Mouse (Mus musculus): Measurements from ENCODE around the gene Gclc. TPM values are rescaled to one million over a fixed set of nuclear protein-coding genes. Genes with fewer than 3 reads are reported as not detected.
"Not testable (repeated sequence)": the region's sequence is repeated elsewhere in the genome, so short reads cannot be mapped to it uniquely, and the experiment has no call there.

Gene Gclc
- total RNA-seq, 1 experiment: 25.2 TPM

DNA sequence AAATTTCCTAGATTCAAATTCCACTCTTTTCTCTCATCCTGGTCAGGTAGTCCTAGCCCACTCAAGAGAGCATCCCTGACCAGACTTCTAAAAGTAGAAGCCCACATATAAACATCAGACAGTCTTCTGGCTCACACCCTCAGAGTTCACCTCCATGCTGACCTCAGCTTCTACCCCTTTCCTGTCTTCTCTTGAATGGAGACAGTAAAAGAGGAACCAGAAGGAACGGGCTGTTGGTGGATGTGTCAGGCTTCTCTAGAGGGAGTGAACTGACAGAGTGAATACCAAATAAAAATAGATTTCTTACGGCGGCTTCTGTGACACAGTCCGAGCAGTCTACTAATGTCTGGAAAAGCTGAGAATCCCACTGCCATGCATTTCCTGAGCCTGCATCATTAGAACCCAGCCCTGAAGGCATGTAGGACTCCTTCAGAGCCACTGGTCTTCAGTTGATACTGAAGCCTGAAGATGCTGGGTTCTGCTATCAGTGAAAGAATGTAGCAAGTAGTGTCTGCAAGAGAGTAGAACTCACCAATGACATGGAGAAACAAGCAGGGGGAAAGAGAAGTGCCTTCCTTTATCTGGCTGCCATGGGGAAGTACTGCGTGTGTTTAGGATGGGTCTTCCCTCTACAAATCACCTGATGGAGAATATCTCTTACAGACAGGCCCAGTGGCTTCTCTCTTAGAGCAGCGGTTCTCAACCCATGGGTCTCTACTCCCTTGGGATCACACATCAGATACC lies 16.9 kb upstream of the Gclc start:
- Histone ChIP-seq H3K4me1 (ENCODE audit: control insufficient read depth in 2 of 2, insufficient read depth in 2 of 2, low read length in 2 of 2, poor library complexity in 1 of 2) (no peaks in the 10 kb centered on the region), H3K9me3 (ENCODE audit: control insufficient read depth, insufficient read depth, low read depth, low read length) (no peaks in the 10 kb centered on the region)
- TF ChIP-seq ZNF384 (IDR thresholded peaks at IDR 0.05; ENCODE audit: low read depth, low read length) (no peak), HCFC1 (IDR thresholded peaks at IDR 0.05; ENCODE audit: borderline replicate concordance, insufficient read depth, low read length) (no peak), CHD2 (IDR thresholded peaks at IDR 0.05; ENCODE audit: low read depth, low read length) (no peak), MAFK (IDR thresholded peaks at IDR 0.05; ENCODE audit: insufficient read depth, low read depth, low read length) (no peak), ZC3H11A (IDR thresholded peaks at IDR 0.05; ENCODE audit: borderline replicate concordance, low read depth, low read length) (no peak)

DNA sequence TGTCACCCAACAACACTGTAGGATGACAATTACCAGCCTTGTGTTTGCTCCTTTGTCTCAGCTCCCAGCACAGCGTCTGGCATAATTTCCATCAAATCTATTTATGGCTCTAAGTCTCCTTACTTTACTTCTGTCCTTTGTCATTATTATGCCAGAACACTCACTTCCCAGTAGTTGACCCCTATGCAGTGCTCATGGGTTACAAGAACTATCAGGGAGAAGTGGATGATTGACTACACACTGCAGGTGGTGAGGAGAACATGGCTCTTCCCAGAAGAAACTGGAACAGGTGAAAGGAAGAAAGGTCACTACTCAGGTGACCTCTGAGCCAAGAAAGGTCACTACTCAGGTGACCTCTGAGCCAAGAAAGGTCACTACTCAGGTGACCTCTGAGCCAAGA lies 12.9 kb upstream of the Gclc start:
- Histone ChIP-seq H3K9me3 (ENCODE audit: control insufficient read depth, insufficient read depth, low read depth, low read length) (no peaks in the 10 kb centered on the region), H3K9ac (ENCODE audit: insufficient read depth, low read depth, low read length, poor library complexity, severe bottlenecking) (no peak overlapping the region), H3K27ac (ENCODE audit: insufficient read depth, low read depth, low read length, poor library complexity, severe bottlenecking) (no peak overlapping the region), H3K4me1 (ENCODE audit: control insufficient read depth in 2 of 2, insufficient read depth in 2 of 2, low read length in 2 of 2, poor library complexity in 1 of 2) (no peaks in the 10 kb centered on the region), H3K4me3 (ENCODE audit: insufficient read depth in 1 of 2, low read depth in 1 of 2, low read length in 2 of 2, poor library complexity in 1 of 2, severe bottlenecking in 1 of 2) (no peak overlapping the region), H3K36me3 (ENCODE audit: control insufficient read depth, insufficient read depth, low read length, poor library complexity, severe bottlenecking) (no peaks in the 10 kb centered on the region)
- no peak for DNase-seq (ENCODE audit: low read depth, low spot score)
- TF ChIP-seq ZC3H11A (IDR thresholded peaks at IDR 0.05; ENCODE audit: borderline replicate concordance, low read depth, low read length) (no peak), MAFK (IDR thresholded peaks at IDR 0.05; ENCODE audit: insufficient read depth, low read depth, low read length) (no peak), HCFC1 (IDR thresholded peaks at IDR 0.05; ENCODE audit: borderline replicate concordance, insufficient read depth, low read length) (no peak), CHD2 (IDR thresholded peaks at IDR 0.05; ENCODE audit: low read depth, low read length) (no peak), ZNF384 (IDR thresholded peaks at IDR 0.05; ENCODE audit: low read depth, low read length) (no peak)
- in situ Hi-C loops (cut with MboI; ENCODE audit: low sequenced_read_pairs in 2 of 2, unreplicated experiment in 2 of 2): no loop called here

More for the DNA sequence above, 16.9 kb upstream of the Gclc start:
- no peak overlapping the region for H3K27ac ChIP-seq (ENCODE audit: insufficient read depth, low read depth, low read length, poor library complexity, severe bottlenecking)
- no peak overlapping the region for H3K9ac ChIP-seq (ENCODE audit: insufficient read depth, low read depth, low read length, poor library complexity, severe bottlenecking)
- in situ Hi-C loops (cut with MboI; ENCODE audit: low sequenced_read_pairs in 2 of 2, unreplicated experiment in 2 of 2): no loop called here
- DNase-seq (ENCODE audit: low read depth, low spot score): no peak
- no peaks in the 10 kb centered on the region for H3K36me3 ChIP-seq (ENCODE audit: control insufficient read depth, insufficient read depth, low read length, poor library complexity, severe bottlenecking)
- H3K4me3 ChIP-seq (ENCODE audit: insufficient read depth in 1 of 2, low read depth in 1 of 2, low read length in 2 of 2, poor library complexity in 1 of 2, severe bottlenecking in 1 of 2): no peak overlapping the region

DNA sequence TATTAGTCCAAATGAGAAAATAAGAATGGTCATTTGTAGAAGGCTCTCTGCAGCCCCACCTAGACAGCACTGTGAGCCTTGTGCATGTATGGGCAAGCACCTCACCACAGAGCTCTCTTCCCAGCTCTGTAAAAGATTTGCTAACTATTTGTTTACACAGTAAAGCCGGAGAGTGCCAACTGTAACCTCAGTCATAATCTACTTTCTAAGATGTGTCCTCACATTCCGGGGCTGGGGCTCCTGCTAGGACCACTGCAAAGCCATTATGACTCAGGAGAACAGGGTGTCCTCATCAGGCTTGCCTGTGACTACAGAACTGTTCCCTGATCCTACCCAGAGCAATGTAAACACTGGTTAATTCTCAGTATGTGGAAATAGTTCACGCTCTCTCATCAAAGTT lies 9.5 kb upstream of the Gclc start:
- Histone ChIP-seq H3K36me3 (ENCODE audit: control insufficient read depth, insufficient read depth, low read length, poor library complexity, severe bottlenecking) (no peaks in the 10 kb centered on the region), H3K27ac (ENCODE audit: insufficient read depth, low read depth, low read length, poor library complexity, severe bottlenecking) (no peak overlapping the region), H3K4me3 (ENCODE audit: insufficient read depth in 1 of 2, low read depth in 1 of 2, low read length in 2 of 2, poor library complexity in 1 of 2, severe bottlenecking in 1 of 2) (no peak overlapping the region), H3K4me1 (ENCODE audit: control insufficient read depth in 2 of 2, insufficient read depth in 2 of 2, low read length in 2 of 2, poor library complexity in 1 of 2) (peaks cover 0 to 3% of the 10 kb centered on the region in 2 experiments; a peak in 1 of 4 replicates), H3K9ac (ENCODE audit: insufficient read depth, low read depth, low read length, poor library complexity, severe bottlenecking) (no peak overlapping the region), H3K9me3 (ENCODE audit: control insufficient read depth, insufficient read depth, low read depth, low read length) (no peaks in the 10 kb centered on the region)
- TF ChIP-seq CHD2 (IDR thresholded peaks at IDR 0.05; ENCODE audit: low read depth, low read length) (no peak), ZC3H11A (IDR thresholded peaks at IDR 0.05; ENCODE audit: borderline replicate concordance, low read depth, low read length) (no peak), MAFK (IDR thresholded peaks at IDR 0.05; ENCODE audit: insufficient read depth, low read depth, low read length) (no peak)
- no peak for DNase-seq (ENCODE audit: low read depth, low spot score)
- in situ Hi-C loops (cut with MboI; ENCODE audit: low sequenced_read_pairs in 2 of 2, unreplicated experiment in 2 of 2): no loop called here

DNA sequence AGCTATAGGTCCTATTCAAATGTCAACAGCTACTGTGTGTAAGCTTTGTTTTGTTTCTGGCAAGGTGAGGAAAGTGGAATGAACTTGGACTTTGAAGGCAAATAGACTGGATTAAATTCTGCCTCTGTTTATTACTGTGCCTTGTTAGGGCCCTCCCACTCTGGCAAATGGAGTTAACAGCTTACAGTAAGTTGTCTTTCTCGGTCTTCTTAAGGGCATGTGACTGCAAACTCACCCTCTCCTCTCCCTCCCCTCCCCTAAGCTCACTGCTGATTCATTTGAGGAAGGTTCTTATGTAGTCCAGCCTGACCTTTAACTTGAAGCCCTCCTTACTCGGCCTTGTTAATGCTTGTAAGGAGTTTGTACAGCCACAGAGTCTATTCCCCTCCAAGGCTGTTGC lies 8.0 kb upstream of the Gclc start:
- in situ Hi-C loops (cut with MboI; ENCODE audit: low sequenced_read_pairs in 2 of 2, unreplicated experiment in 2 of 2): no loop called here

DNA sequence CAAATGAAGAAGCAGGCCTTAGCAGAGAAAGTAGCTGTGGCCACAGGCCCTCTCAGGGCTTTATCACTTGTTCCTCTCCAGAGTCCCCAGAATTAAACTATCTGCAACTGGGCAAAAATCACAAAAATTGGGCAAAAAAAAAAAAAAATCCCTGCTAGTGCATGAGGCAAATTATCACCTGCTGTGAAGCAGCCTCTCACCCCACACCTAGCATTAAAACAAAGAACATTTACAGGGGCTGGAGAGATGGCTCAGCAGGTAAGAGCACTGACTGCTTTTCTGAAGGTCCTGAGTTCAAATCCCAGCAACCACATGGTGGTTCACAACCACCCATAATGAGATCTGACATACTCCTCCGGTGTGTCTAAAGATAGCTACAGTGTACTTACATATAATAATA lies 6.0 kb upstream of the Gclc start:
- DNase-seq (ENCODE audit: low read depth, low spot score); in situ Hi-C loops (cut with MboI; ENCODE audit: low sequenced_read_pairs in 2 of 2, unreplicated experiment in 2 of 2); H3K4me1 ChIP-seq (ENCODE audit: control insufficient read depth in 2 of 2, insufficient read depth in 2 of 2, low read length in 2 of 2, poor library complexity in 1 of 2); H3K27ac ChIP-seq (ENCODE audit: insufficient read depth, low read depth, low read length, poor library complexity, severe bottlenecking); H3K4me3 ChIP-seq (ENCODE audit: insufficient read depth in 1 of 2, low read depth in 1 of 2, low read length in 2 of 2, poor library complexity in 1 of 2, severe bottlenecking in 1 of 2); H3K9ac ChIP-seq (ENCODE audit: insufficient read depth, low read depth, low read length, poor library complexity, severe bottlenecking); H3K9me3 ChIP-seq (ENCODE audit: control insufficient read depth, insufficient read depth, low read depth, low read length); H3K36me3 ChIP-seq (ENCODE audit: control insufficient read depth, insufficient read depth, low read length, poor library complexity, severe bottlenecking): not testable (repeated sequence)

More for the DNA sequence above, 8.0 kb upstream of the Gclc start:
- H3K4me1 ChIP-seq (ENCODE audit: control insufficient read depth in 2 of 2, insufficient read depth in 2 of 2, low read length in 2 of 2, poor library complexity in 1 of 2): peaks cover 0 to 3% of the 10 kb centered on the region in 2 experiments; a peak in 1 of 4 replicates
- H3K9ac ChIP-seq (ENCODE audit: insufficient read depth, low read depth, low read length, poor library complexity, severe bottlenecking): no peak overlapping the region
- no peak overlapping the region for H3K27ac ChIP-seq (ENCODE audit: insufficient read depth, low read depth, low read length, poor library complexity, severe bottlenecking)
- DNase-seq (ENCODE audit: low read depth, low spot score): no peak
- H3K9me3 ChIP-seq (ENCODE audit: control insufficient read depth, insufficient read depth, low read depth, low read length): no peaks in the 10 kb centered on the region
- no peaks in the 10 kb centered on the region for H3K36me3 ChIP-seq (ENCODE audit: control insufficient read depth, insufficient read depth, low read length, poor library complexity, severe bottlenecking)
- TF ChIP-seq ZNF384 (IDR thresholded peaks at IDR 0.05; ENCODE audit: low read depth, low read length) (no peak), ZC3H11A (IDR thresholded peaks at IDR 0.05; ENCODE audit: borderline replicate concordance, low read depth, low read length) (no peak), CHD2 (IDR thresholded peaks at IDR 0.05; ENCODE audit: low read depth, low read length) (no peak), MAFK (IDR thresholded peaks at IDR 0.05; ENCODE audit: insufficient read depth, low read depth, low read length) (no peak), HCFC1 (IDR thresholded peaks at IDR 0.05; ENCODE audit: borderline replicate concordance, insufficient read depth, low read length) (no peak)
- H3K4me3 ChIP-seq (ENCODE audit: insufficient read depth in 1 of 2, low read depth in 1 of 2, low read length in 2 of 2, poor library complexity in 1 of 2, severe bottlenecking in 1 of 2): no peak overlapping the region
